Mouse (Mus musculus) duodenum, adult 2 months (tissue): Measurements from ENCODE around the gene Olfr434. TPM values are rescaled to one million over a fixed set of nuclear protein-coding genes. Genes with fewer than 3 reads are reported as not detected.

ENCODE experiments used
- polyA plus RNA-seq: library from polyadenylated mRNA; depleted of rRNA; stranded (reverse); fragments of >200 nt; gene quantifications from 2 replicates; pipeline ENCODE4 v1.2.3, GENCODE M21; 2012; ENCODE audit warnings: low replicate concordance; rRNA removed

Olfr434 gene
- not detected in 2 replicates for polyA plus RNA-seq

GRCm38 (mm10) chr6:43212873-43213272 is at the start of gene Olfr434:
Olfr434 (plus strand) TSS chr6:43213021.

GRCm38 (mm10) chr6:43171840-43172239 is 41.0 kb upstream of the Olfr434 start, which contains the start of gene Olfr13:
Olfr13 (plus strand) TSS chr6:43172140.

DNA sequence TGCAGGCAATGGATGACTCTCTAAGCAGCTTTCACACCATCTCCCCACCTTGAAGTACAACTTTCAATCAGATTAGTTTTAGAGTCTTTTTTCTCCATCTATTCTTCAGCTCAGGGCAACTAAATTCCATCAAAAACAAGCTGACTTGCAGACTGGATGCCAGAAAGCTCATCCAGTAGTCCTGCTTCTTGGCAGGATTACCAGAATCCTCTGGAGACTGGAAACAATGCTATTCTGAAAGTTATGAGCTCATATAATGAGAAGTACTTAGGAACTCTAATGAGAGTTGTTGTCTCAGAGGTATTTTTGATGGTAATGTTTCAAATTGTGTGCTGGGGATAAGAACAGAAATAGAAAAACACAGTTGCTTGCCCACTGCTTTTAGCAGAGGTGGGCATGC is 16.0 kb upstream of the Olfr434 start, which contains the start of gene Olfr435:
Gene Olfr435, plus strand, starts transcription at position 366 of the 400 bp plus-strand sequence.

GRCm38 (mm10) chr6:43231255-43231654 is 18.4 kb downstream of the Olfr434 start, which contains the start of gene Olfr47:
Olfr47 (plus strand) TSS chr6:43231529.

GRCm38 (mm10) chr6:43265363-43266041 is 52.7 kb downstream of the Olfr434 start, which contains the start of gene Arhgef5:
Arhgef5 (plus strand) TSS chr6:43265582.

Other genes starting within 250 kb of the Olfr434 start
- not detected in 2 replicates for gene Olfr441, start 106.7 kb upstream of the Olfr434 start, polyA plus RNA-seq
- gene Olfr237-ps1, start 66.5 kb upstream of the Olfr434 start, polyA plus RNA-seq: not detected in 2 replicates
- not detected in 2 replicates for gene Olfr437, start 49.7 kb upstream of the Olfr434 start, polyA plus RNA-seq
- gene Olfr13, start 40.9 kb upstream of the Olfr434 start, polyA plus RNA-seq: not detected in 2 replicates
- gene Olfr435, start 15.9 kb upstream of the Olfr434 start, polyA plus RNA-seq: not detected in 2 replicates
- not detected in 2 replicates for gene Olfr47, start 18.5 kb downstream of the Olfr434 start, polyA plus RNA-seq
- gene Arhgef5, start 52.6 kb downstream of the Olfr434 start, polyA plus RNA-seq: 19.4 and 23.1 TPM in 2 replicates
- 0.06 TPM in 1 of 2 replicates, not detected in the other for gene Nobox, start 96.5 kb downstream of the Olfr434 start, polyA plus RNA-seq